ENCODE assay signal across 16 mouse cellular contexts in genomic region chr2:128169486-128169885, GRCm38 (mm10).
"Had no signal": no experiment of that assay in that cellular context is flagged by ENCODE, and none has a peak within 500 bp of the region (broad histone marks: within the 10 kb centered on the region; RNA-seq: fewer than 3 reads in every experiment).

No protein-coding gene starts in this region.

- H3K4me2 ChIP-seq: lung, embryonic 14.5 days; midbrain, embryonic 12.5 days; neural tube, embryonic 13.5 days; neural tube, embryonic 15.5 days had no signal

- ATAC-seq: midbrain, embryonic 16.5 days had no signal

- DNase-seq: lung, adult 18-20 months; lung, postnatal 4 days; retina, postnatal 1 day; right cerebral cortex, adult 18-20 months; right cerebral cortex, postnatal 25 days; spleen, adult 18-20 months; thymus, adult 18-20 months; thymus, postnatal 14 days; thymus, postnatal 36 days had no signal

- H3K27ac ChIP-seq: midbrain, embryonic 10.5 days; midbrain, embryonic 12.5 days; neural tube, embryonic 13.5 days; neural tube, embryonic 15.5 days had no signal

- H3K4me1 ChIP-seq: neural tube, embryonic 13.5 days had no signal

- H3K9me3 ChIP-seq: midbrain, embryonic 10.5 days; midbrain, embryonic 12.5 days; neural tube, embryonic 13.5 days; neural tube, embryonic 15.5 days had no signal

- H3K9ac ChIP-seq: lung, embryonic 14.5 days; midbrain, embryonic 12.5 days; neural tube, embryonic 13.5 days; neural tube, embryonic 15.5 days had no signal

- H3K27me3 ChIP-seq: midbrain, embryonic 12.5 days; neural tube, embryonic 13.5 days; neural tube, embryonic 15.5 days had no signal

- H3K4me3 ChIP-seq: midbrain, embryonic 10.5 days; midbrain, embryonic 12.5 days; myocyte; neural tube, embryonic 13.5 days; neural tube, embryonic 15.5 days had no signal

- H3K36me3 ChIP-seq: midbrain, embryonic 10.5 days; midbrain, embryonic 12.5 days; neural tube, embryonic 13.5 days; neural tube, embryonic 15.5 days had no signal
